ENCODE assay signal across 9 mouse cellular contexts in genomic region chr4:59760636-59761364, GRCm38 (mm10). TPM values are rescaled to one million over a fixed set of nuclear protein-coding genes. Genes with fewer than 3 reads are reported as not detected.
DNase-seq lines count a peak whose midpoint lies in the region; ATAC-seq and TF ChIP-seq lines count a peak whose summit lies in the region.
"Had no signal": no experiment of that assay in that cellular context is flagged by ENCODE, and none has a peak within 500 bp of the region (broad histone marks: within the 10 kb centered on the region; RNA-seq: fewer than 3 reads in every experiment).

No protein-coding gene starts in this region.

- no peaks in the 10 kb centered on the region for H3K9me3 ChIP-seq in G1E (replicated peaks)
- H3K9me3 ChIP-seq: embryonic facial prominence, embryonic 12.5 days; limb, embryonic 15.5 days had no signal

- peaks cover 18% of the 10 kb centered on the region for H3K36me3 ChIP-seq in G1E (replicated peaks)
- H3K36me3 ChIP-seq in myocyte (ENCODE audit: control insufficient read depth, insufficient read depth), result no peaks in the 10 kb centered on the region
- H3K36me3 ChIP-seq: embryonic facial prominence, embryonic 12.5 days; limb, embryonic 15.5 days had no signal

- H3K27me3 ChIP-seq in G1E (ENCODE audit: insufficient read depth, low read length) (no peaks in the 10 kb centered on the region), myocyte (ENCODE audit: control insufficient read depth, insufficient read depth, insufficient read length) (no peaks in the 10 kb centered on the region)
- H3K27me3 ChIP-seq: embryonic facial prominence, embryonic 12.5 days; limb, embryonic 15.5 days had no signal

- no peaks in the 10 kb centered on the region for H3K79me2 ChIP-seq in myocyte (ENCODE audit: control insufficient read depth, insufficient read depth)

- H3K27ac ChIP-seq in bone marrow macrophage, adult 2 months (ENCODE audit: insufficient read depth, low read depth, low read length), result no peak overlapping the region
- H3K27ac ChIP-seq: embryonic facial prominence, embryonic 12.5 days; limb, embryonic 15.5 days had no signal

- peak; percentile 32 for DNase-seq in left cerebral cortex, postnatal 4 days
- no peak for DNase-seq in left cerebral cortex, adult 8-10 months (ENCODE audit: low spot score in 2 of 2)
- DNase-seq in G1E (ENCODE audit: low spot score), result no peak
- DNase-seq in kidney, adult 8-10 months, result peak; percentile 44 to 70
- no peak for DNase-seq in cerebellum, adult 11 months

- intact Hi-C loops in left cerebral cortex, postnatal 4 days (cut with DNase I), result no loop called here

- no peak for ATAC-seq in G1E (ENCODE audit: extremely low read depth, insufficient number of reproducible peaks, low FRiP score, poor library complexity, severe bottlenecking)

- no peak overlapping the region for H3K4me3 ChIP-seq in G1E (ENCODE audit: low read depth, low read length)
- no peak overlapping the region for H3K4me3 ChIP-seq in bone marrow macrophage, adult 2 months (ENCODE audit: insufficient read depth, low read length)
- no peak overlapping the region for H3K4me3 ChIP-seq in myocyte
- H3K4me3 ChIP-seq: embryonic facial prominence, embryonic 12.5 days; limb, embryonic 15.5 days had no signal

- peak; percentile 13; the same call in 1 of the 2 replicates for TF ChIP-seq CTCF in G1E (IDR thresholded peaks at IDR 0.05; ENCODE audit: low read depth, low read length)
- 0 out of 2 replicates have a peak, but pooled peaks have one; percentile 9 for TF ChIP-seq CTCF in bone marrow macrophage, adult 2 months (IDR thresholded peaks at IDR 0.05; ENCODE audit: low read depth, low read length)

- no peak overlapping the region for H3ac ChIP-seq in myocyte (ENCODE audit: control insufficient read depth, insufficient read length)

- TF ChIP-seq POLR2A in bone marrow macrophage, adult 2 months (IDR thresholded peaks at IDR 0.05; ENCODE audit: borderline replicate concordance, low read depth, low read length), result no peak
- no peak for TF ChIP-seq POLR2A in myocyte (IDR thresholded peaks at IDR 0.05; ENCODE audit: insufficient read length, low read depth)

- peaks cover 38% of the 10 kb centered on the region for H3K4me1 ChIP-seq in G1E (ENCODE audit: insufficient read depth, low read depth, low read length)
- peaks cover 6% of the 10 kb centered on the region for H3K4me1 ChIP-seq in bone marrow macrophage, adult 2 months (ENCODE audit: control insufficient read depth, insufficient read depth, low read length)

- H3K4me2 ChIP-seq in myocyte (ENCODE audit: low read depth), result peak overlapping the region; percentile 48
- H3K4me2 ChIP-seq: embryonic facial prominence, embryonic 12.5 days; limb, embryonic 15.5 days had no signal

TF ChIP-seq in myocyte, 11 proteins besides CTCF, POLR2A, EP300 and RAD21:
- no peak for TF ChIP-seq CEBPB (IDR thresholded peaks at IDR 0.05; ENCODE audit: insufficient read depth, poor library complexity, severe bottlenecking)

RNA-seq across cellular contexts. Expression of gene Inip, which starts 40.6 kb away (rescaled TPM):
- total RNA-seq in left cerebral cortex, postnatal 4 days (2021), result 10 to 100 TPM; 22.3 to 22.4 TPM
- 10 to 100 TPM; 20.3 to 22.3 (median 21.0) TPM for total RNA-seq in left cerebral cortex, adult 8-10 months (2022)
- 67.9 and 84.5 TPM in 2 replicates for total RNA-seq in G1E (2014; fragmentation: Nextera tagmentation)
- total RNA-seq in G1E (2017), result 92.4 and 95.8 TPM in 2 replicates
- polyA plus RNA-seq in G1E (2012), result 28.7 and 41.7 TPM in 2 replicates
- 24.6 and 29.5 TPM in 2 replicates for polyA plus RNA-seq in bone marrow macrophage, adult 2 months (2012; ENCODE audit: insufficient read depth, insufficient read length, missing spikeins)
- polyA plus RNA-seq in myocyte (2012; fragmentation: generic; extraction: Trizol), result 7.4 TPM

RNA-seq across cellular contexts. Expression of gene Snx30, which starts 44.8 kb away (rescaled TPM):
- total RNA-seq in left cerebral cortex, postnatal 4 days (2021), result 10 to 100 TPM; 32.0 to 38.0 TPM
- total RNA-seq in left cerebral cortex, adult 8-10 months (2022), result 10 to 100 TPM; 29.5 to 41.8 (median 34.9) TPM
- total RNA-seq in G1E (2014; fragmentation: Nextera tagmentation) (8.2 and 9.8 TPM in 2 replicates), G1E (2017) (33.2 and 36.4 TPM in 2 replicates)
- polyA plus RNA-seq in G1E (2012) (4.7 and 5.4 TPM in 2 replicates), myocyte (2012; fragmentation: generic; extraction: Trizol) (2.6 TPM)
- 29.7 and 33.3 TPM in 2 replicates for polyA plus RNA-seq in bone marrow macrophage, adult 2 months (2012; ENCODE audit: insufficient read depth, insufficient read length, missing spikeins)

Comparison
In these comparisons a context has a peak if more than half of its experiments do, and no peak if none do; other contexts are left out.
1. DNase-seq: peak in left cerebral cortex, postnatal 4 days (single experiment) and kidney, adult 8-10 months (2 of 2); none in left cerebral cortex, adult 8-10 months (0 of 2), G1E (single experiment) and cerebellum, adult 11 months (single experiment).